Mouse (Mus musculus) liver, embryonic 14.5 days (tissue): Measurements from ENCODE around the gene Cfap99. TPM values are rescaled to one million over a fixed set of nuclear protein-coding genes. Genes with fewer than 3 reads are reported as not detected.

ENCODE experiments used
- ATAC-seq: fragments of 200-750 bp; cut with Nextera tagmentation; 2 replicates; pipeline ENCODE4 v1.8.0; 2017; ENCODE audit warnings: moderate number of reproducible peaks, mild to moderate bottlenecking, moderate library complexity; ENCODE audit not compliant: insufficient read depth
- DNase-seq, 3 experiments: peaks; one replicate each; pipeline ENCODE4 v3.0.0-alpha.2; 2012 to 2013; ENCODE audit warnings: low read depth in 3 of 3, low spot score in 3 of 3
- H3K27ac ChIP-seq: fragments of 300-500 bp; sonication (generic); 2 replicates; pipeline ENCODE4 v1.5.1; 2014; ENCODE audit warnings: moderate library complexity, mild to moderate bottlenecking, control low read depth, inconsistent platforms
- H3K27me3 ChIP-seq: fragments of 300-500 bp; sonication (generic); 2 replicates; pipeline ENCODE4 v1.6.1; 2014; ENCODE audit warnings: mild to moderate bottlenecking, low read length, moderate library complexity; ENCODE audit not compliant: control insufficient read depth, insufficient read depth
- H3K36me3 ChIP-seq: fragments of 300-500 bp; sonication (generic); replicated peaks from 2 replicates; pipeline ENCODE4 v1.6.1; 2014; ENCODE audit warnings: low read depth; ENCODE audit not compliant: control insufficient read depth, insufficient read depth
- H3K4me1 ChIP-seq, 2 experiments: fragments of 200-500 bp in 1 of 2; fragments of 300-500 bp in 1 of 2; sonication (generic) in 1 of 2; replicated peaks; 2 replicates each; pipeline ENCODE4 v1.6.1; 2012 to 2014; ENCODE audit warnings: antibody characterized with exemption in 1 of 2, inconsistent platforms in 1 of 2, low read length in 1 of 2; ENCODE audit not compliant: control insufficient read depth in 2 of 2, insufficient read depth in 2 of 2
- H3K4me2 ChIP-seq: fragments of 300-500 bp; sonication (generic); 2 replicates; pipeline ENCODE4 v1.6.1; 2014; ENCODE audit warnings: low read depth, mild to moderate bottlenecking, control low read depth, moderate library complexity
- H3K4me3 ChIP-seq, 2 experiments: fragments of 200-500 bp in 1 of 2; fragments of 300-500 bp in 1 of 2; sonication (generic) in 1 of 2; 2 replicates each; pipeline ENCODE4 v1.5.1; 2012 to 2014; ENCODE audit warnings: low read depth in 2 of 2, low read length in 2 of 2, mild to moderate bottlenecking in 2 of 2, control low read depth in 1 of 2, inconsistent platforms in 1 of 2, moderate library complexity in 1 of 2; ENCODE audit not compliant: insufficient read depth in 1 of 2
- H3K9ac ChIP-seq: fragments of 300-500 bp; sonication (generic); replicated peaks from 2 replicates; pipeline ENCODE4 v1.6.1; 2014; ENCODE audit warnings: mild to moderate bottlenecking, control low read depth, moderate library complexity
- H3K9me3 ChIP-seq: fragments of 300-500 bp; sonication (generic); 2 replicates; pipeline ENCODE4 v1.6.1; 2016; ENCODE audit warnings: low read length, mixed read lengths; ENCODE audit not compliant: control insufficient read depth
- CTCF ChIP-seq: IDR thresholded peaks from 2 replicates; pipeline ENCODE4 v1.5.1; 2016; ENCODE audit warnings: antibody characterized with exemption, low read depth, control low read depth
- EP300 ChIP-seq: IDR thresholded peaks from 2 replicates; pipeline ENCODE4 v1.6.1; 2016; ENCODE audit warnings: antibody characterized with exemption, low read depth
- WGBS: fragments of 180-500 bp; shearing (Covaris S2); extraction: QIAGEN DNeasy Blood & Tissue Kit; methylation state at CpG from one replicate; pipeline ENCODE4 v1.1.7; 2014; ENCODE audit not compliant: insufficient replicate concordance; 5-methylcytosine and 5-hydroxymethylcytosine counted together
- polyA plus RNA-seq, 2 experiments: library from polyadenylated mRNA; depleted of rRNA in 1 of 2; stranded (reverse) in 1 of 2; unstranded in 1 of 2; fragments of >200 nt; fragmentation: Nextera tagmentation in 1 of 2; extraction: Ambion mirVana in 1 of 2; gene quantifications; 2 replicates each; pipeline versions ENCODE4 v1.2.1 to v1.2.3; 2012 to 2014

The Cfap99 gene
- polyA plus RNA-seq, 2 experiments = not detected

- no peaks in the 10 kb centered on the region for H3K27me3 ChIP-seq
Observed at GRCm38 (mm10) chr5:34298937-34299535, 10.6 kb downstream of the Cfap99 start.

GRCm38 (mm10) chr5:34302377-34302776 lies 14.0 kb downstream of the Cfap99 start:
- H3K4me1 ChIP-seq = no peaks in the 10 kb centered on the region
- no peak for ATAC-seq

More at GRCm38 (mm10) chr5:34298937-34299535, 10.6 kb downstream of the Cfap99 start:
- no peak for ATAC-seq
- Histone ChIP-seq H3K9ac (no peak overlapping the region), H3K9me3 (no peaks in the 10 kb centered on the region), H3K4me3 (no peak overlapping the region), H3K27ac (no peak overlapping the region), H3K36me3 (no peaks in the 10 kb centered on the region), H3K4me1 (no peaks in the 10 kb centered on the region), H3K4me2 (no peak overlapping the region)
- TF ChIP-seq CTCF (no peak), EP300 (no peak)
- no peak for DNase-seq
- WGBS = 60% methylated on average over 10 of the region's 10 CpGs

DNA sequence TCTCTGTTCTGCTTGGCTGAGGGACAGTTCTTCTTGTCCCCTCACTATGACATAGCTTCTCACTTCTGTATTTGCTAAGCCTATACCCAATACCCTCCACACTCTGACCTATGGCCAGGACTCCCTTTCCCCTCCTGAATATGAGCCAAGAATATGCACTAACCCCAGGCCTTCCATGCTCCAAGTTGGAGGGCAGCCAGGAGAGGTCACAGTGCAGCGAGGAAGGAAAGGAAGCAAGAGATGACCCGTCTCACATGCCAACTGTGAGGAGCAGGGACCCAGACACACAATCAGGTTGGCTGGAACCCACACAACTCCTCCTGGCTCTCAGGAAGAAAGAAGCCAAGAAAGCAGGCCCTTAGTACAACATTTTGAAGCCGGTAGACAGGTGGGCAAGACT lies 20.6 kb downstream of the Cfap99 start:
- DNase-seq (no peak), ATAC-seq (no peak)
- TF ChIP-seq EP300 (no peak), CTCF (no peak)
- Histone ChIP-seq H3K9me3 (no peaks in the 10 kb centered on the region), H3K27ac (no peak overlapping the region), H3K4me3 (no peak overlapping the region), H3K4me1 (no peaks in the 10 kb centered on the region), H3K9ac (no peak overlapping the region), H3K27me3 (no peaks in the 10 kb centered on the region), H3K4me2 (no peak overlapping the region), H3K36me3 (no peaks in the 10 kb centered on the region)
- WGBS = 60% methylated on average over 3 of the region's 3 CpGs

More at GRCm38 (mm10) chr5:34302377-34302776, 14.0 kb downstream of the Cfap99 start:
- Histone ChIP-seq H3K27me3 (no peaks in the 10 kb centered on the region), H3K9me3 (no peaks in the 10 kb centered on the region), H3K36me3 (no peaks in the 10 kb centered on the region), H3K27ac (no peak overlapping the region), H3K4me3 (no peak overlapping the region), H3K9ac (no peak overlapping the region), H3K4me2 (no peak overlapping the region)
- no peak for DNase-seq
- no peak for TF ChIP-seq CTCF
- no peak for TF ChIP-seq EP300
- WGBS = 60% methylated on average over 7 of the region's 7 CpGs

GRCm38 (mm10) chr5:34319491-34320034 lies 31.2 kb downstream of the Cfap99 start:
- ATAC-seq = no peak
- TF ChIP-seq EP300 (no peak), CTCF (no peak)
- no peaks in the 10 kb centered on the region for H3K27me3 ChIP-seq
- no peak overlapping the region for H3K4me3 ChIP-seq
- no peaks in the 10 kb centered on the region for H3K9me3 ChIP-seq
- WGBS = 37% methylated on average over 2 of the region's 2 CpGs
- DNase-seq = no peak
- H3K27ac ChIP-seq = no peak overlapping the region
- H3K4me1 ChIP-seq = no peaks in the 10 kb centered on the region
- H3K36me3 ChIP-seq = no peaks in the 10 kb centered on the region
- no peak overlapping the region for H3K4me2 ChIP-seq
- H3K9ac ChIP-seq = no peak overlapping the region

- Histone ChIP-seq H3K4me1 (peaks cover 0 to 1% of the 10 kb centered on the region in 2 experiments; a peak in 1 of 4 replicates), H3K36me3 (no peaks in the 10 kb centered on the region), H3K9me3 (no peaks in the 10 kb centered on the region), H3K27me3 (no peaks in the 10 kb centered on the region), H3K9ac (no peak overlapping the region), H3K4me2 (no peak overlapping the region), H3K27ac (no peak overlapping the region), H3K4me3 (no peak overlapping the region)
- no peak for DNase-seq
- TF ChIP-seq CTCF (no peak), EP300 (no peak)
- ATAC-seq = no peak
- 62% methylated on average over 4 of the region's 4 CpGs for WGBS
Observed at GRCm38 (mm10) chr5:34321236-34321635, 32.8 kb downstream of the Cfap99 start.
